ENCODE assay signal across 10 mouse cellular contexts in the genomic region with DNA sequence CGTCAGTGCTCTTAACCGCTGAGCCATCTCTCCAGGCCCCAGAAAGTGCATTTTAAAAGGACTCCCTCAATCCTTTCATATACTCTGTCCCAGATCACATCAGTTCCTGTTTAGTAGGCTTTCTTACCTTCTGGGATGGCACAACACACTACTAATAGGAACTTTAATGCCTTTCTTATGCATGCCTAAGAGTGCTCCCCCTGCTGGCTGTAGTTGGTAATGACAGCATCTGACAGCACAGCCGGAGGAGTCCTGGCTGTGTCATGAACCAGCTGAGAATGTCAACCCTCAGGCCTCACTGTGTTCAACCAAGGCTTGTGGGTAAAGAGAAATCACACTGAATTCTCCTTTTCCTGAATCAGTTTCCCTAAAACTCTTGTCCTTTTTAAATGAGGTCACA. TPM values are rescaled to one million over a fixed set of nuclear protein-coding genes. Genes with fewer than 3 reads are reported as not detected.
DNase-seq lines count a peak whose midpoint lies in the region; ATAC-seq and TF ChIP-seq lines count a peak whose summit lies in the region.
"Had no signal": no experiment of that assay in that cellular context is flagged by ENCODE, and none has a peak within 500 bp of the region (broad histone marks: within the 10 kb centered on the region; RNA-seq: fewer than 3 reads in every experiment).

No protein-coding gene starts in this region.

- no peak overlapping the region for H3K4me3 ChIP-seq in kidney, adult 2 months (ENCODE audit: insufficient read depth, low read depth, low read length)
- no peak overlapping the region for H3K4me3 ChIP-seq in kidney, embryonic 14.5 days (ENCODE audit: low read length)
- H3K4me3 ChIP-seq: embryonic facial prominence, embryonic 15.5 days had no signal

- H3K9ac ChIP-seq in kidney, embryonic 14.5 days (ENCODE audit: low read depth, low read length), result no peak overlapping the region
- H3K9ac ChIP-seq: embryonic facial prominence, embryonic 15.5 days had no signal

- no peaks in the 10 kb centered on the region for H3K36me3 ChIP-seq in kidney, adult 2 months (ENCODE audit: control insufficient read depth, insufficient read depth, low read length)
- no peaks in the 10 kb centered on the region for H3K36me3 ChIP-seq in kidney, embryonic 14.5 days (ENCODE audit: control insufficient read depth, insufficient read depth, low read length)
- H3K36me3 ChIP-seq: embryonic facial prominence, embryonic 15.5 days had no signal

- no peak overlapping the region for H3K27ac ChIP-seq in kidney, adult 2 months (ENCODE audit: insufficient read depth, low read depth, low read length)
- H3K27ac ChIP-seq in kidney, embryonic 14.5 days (ENCODE audit: low read depth, low read length), result no peak overlapping the region
- H3K27ac ChIP-seq: embryonic facial prominence, embryonic 15.5 days; macrophage had no signal

- peak; percentile 78 for TF ChIP-seq CTCF in kidney, adult 2 months (conservative IDR thresholded peaks at IDR 0.05; ENCODE audit: insufficient read depth, insufficient read length, low read depth, low read length)

- no peaks in the 10 kb centered on the region for H3K4me1 ChIP-seq in kidney, adult 2 months (ENCODE audit: control insufficient read depth, insufficient read depth, low read length)
- no peaks in the 10 kb centered on the region for H3K4me1 ChIP-seq in kidney, embryonic 14.5 days (ENCODE audit: control insufficient read depth, insufficient read depth, low read length)
- H3K4me1 ChIP-seq: embryonic facial prominence, embryonic 15.5 days had no signal

- intact Hi-C loops in heart, postnatal 10 days (cut with DNase I), result no loop called here
- intact Hi-C loops in left cerebral cortex, postnatal 36 days (cut with DNase I), result no loop called here

- no peak overlapping the region for H3K4me2 ChIP-seq in kidney, embryonic 14.5 days (replicated peaks; ENCODE audit: low read depth, low read length)
- H3K4me2 ChIP-seq: embryonic facial prominence, embryonic 15.5 days had no signal

- H3K9me3 ChIP-seq in kidney, embryonic 14.5 days (ENCODE audit: control insufficient read depth, low read length), result no peaks in the 10 kb centered on the region
- H3K9me3 ChIP-seq: embryonic facial prominence, embryonic 15.5 days had no signal

- DNase-seq in kidney, adult 2 months, result peak; percentile 74
- DNase-seq in MEL-GATA-1-ER (ENCODE audit: extremely low read depth, low read depth), result peak; percentile 60
- peak; percentile 61 for DNase-seq in cerebellum, adult 9-10 months
- peak; percentile 62 to 80 for DNase-seq in heart, postnatal 10 days
- peak; percentile 19 to 43 for DNase-seq in left cerebral cortex, postnatal 36 days (ENCODE audit: low spot score in 2 of 2)
- peak; percentile 50 for DNase-seq in retina, embryonic 14.5 days (ENCODE audit: low spot score)
- peak; percentile 52 to 65 for DNase-seq in thymus, postnatal 36 days

- WGBS in kidney, adult 2 months, result 70% methylated on average over 3 of the region's 3 CpGs
- WGBS in kidney, embryonic 14.5 days, result 67% methylated on average over 3 of the region's 3 CpGs

- no peak for TF ChIP-seq POLR2A in kidney, adult 2 months (IDR thresholded peaks at IDR 0.05; ENCODE audit: low read depth, low read length)

- no peaks in the 10 kb centered on the region for H3K27me3 ChIP-seq in kidney, adult 2 months (replicated peaks; ENCODE audit: control insufficient read depth, insufficient read depth, low read length)
- H3K27me3 ChIP-seq in kidney, embryonic 14.5 days (ENCODE audit: control insufficient read depth, insufficient read depth, low read length), result no peaks in the 10 kb centered on the region
- H3K27me3 ChIP-seq: embryonic facial prominence, embryonic 15.5 days had no signal

- no peak for ATAC-seq in kidney, embryonic 14.5 days (ENCODE audit: low FRiP score, low TSS enrichment)

RNA-seq across cellular contexts. Expression of gene Tbc1d30, which starts 16.5 kb away (rescaled TPM):
- polyA plus RNA-seq in kidney, adult 2 months (2012; rRNA removed), result 1.0 and 1.2 TPM in 2 replicates
- polyA plus RNA-seq in kidney, embryonic 14.5 days (2014; fragmentation: Nextera tagmentation; extraction: Ambion mirVana), result 0.60 and 0.76 TPM in 2 replicates
- 1 to 10 TPM; 3.8 to 5.3 TPM for total RNA-seq in heart, postnatal 10 days (2021)
- total RNA-seq in left cerebral cortex, postnatal 36 days (2021), result 10 to 100 TPM; 78.5 to 92.3 TPM

RNA-seq across cellular contexts. Expression of gene Gns, which starts 30.3 kb away (rescaled TPM):
- 128 and 160 TPM in 2 replicates for polyA plus RNA-seq in kidney, adult 2 months (2012; rRNA removed)
- 26.5 and 48.7 TPM in 2 replicates for polyA plus RNA-seq in kidney, embryonic 14.5 days (2014; fragmentation: Nextera tagmentation; extraction: Ambion mirVana)
- total RNA-seq in heart, postnatal 10 days (2021), result 10 to 100 TPM; 72.7 to 78.3 TPM
- total RNA-seq in left cerebral cortex, postnatal 36 days (2021), result 10 to 100 TPM; 78.5 to 80.8 TPM

Comparison
In these comparisons a context has a peak if more than half of its experiments do, and no peak if none do; other contexts are left out.
1. RNA of gene Tbc1d30, which starts 16.5 kb away (total RNA-seq): 78.5 to 92.3 TPM in left cerebral cortex, postnatal 36 days; 3.8 to 5.3 TPM in heart, postnatal 10 days; every median in the first group is over 10 times any median in the second.
2. Peak in every context shown above with its lines, with median percentiles within 50 percentile points of each other: DNase-seq.